Mouse (Mus musculus): Measurements from ENCODE around the gene Whrn. TPM values are rescaled to one million over a fixed set of nuclear protein-coding genes. Genes with fewer than 3 reads are reported as not detected.
A peak's percentile ranks its signal among the peaks of the same experiment; 100 is the strongest.

Whrn gene
- 10 to 100 TPM; 46.4 TPM for total RNA-seq (2021)

DNA sequence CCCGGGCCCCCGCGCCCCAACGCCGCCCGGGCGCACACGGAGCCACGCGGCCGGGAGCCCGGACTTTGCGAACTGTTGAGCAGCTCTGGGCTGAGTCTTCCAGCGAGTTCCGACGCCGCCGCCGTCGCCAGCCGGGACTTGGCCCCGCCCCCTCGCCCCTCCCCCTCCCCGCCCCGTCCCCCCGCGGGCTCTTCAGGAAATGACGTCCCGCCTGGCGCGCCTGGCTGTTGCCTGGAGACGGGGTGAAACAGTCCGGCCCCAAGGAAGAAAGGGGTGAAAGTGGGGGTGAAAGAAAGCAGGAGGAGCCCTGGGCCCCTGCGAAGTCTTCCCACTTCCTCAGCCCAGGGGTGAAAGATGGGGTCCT lies at the start of gene Whrn:
TSS of gene Whrn (minus strand) at position 77 of the 364 bp plus-strand sequence.
- intact Hi-C loops (cut with DNase I), result loop anchor here (10.0 kb wide), 1 partner anchor 349 kb away; no protein-coding TSS in a partner anchor
- peak; percentile 67 to 71 for DNase-seq (ENCODE audit: low spot score in 2 of 2)

GRCm38 (mm10) chr4:63545231-63545958 lies 49.6 kb upstream of the Whrn start:
- DNase-seq (ENCODE audit: low spot score in 2 of 2), result no peak
- intact Hi-C loops (cut with DNase I), result loop anchor here (2.0 to 5.0 kb wide), 2 partner anchors 13 to 123 kb away; partner anchors contain the start of gene Tmem268

DNA sequence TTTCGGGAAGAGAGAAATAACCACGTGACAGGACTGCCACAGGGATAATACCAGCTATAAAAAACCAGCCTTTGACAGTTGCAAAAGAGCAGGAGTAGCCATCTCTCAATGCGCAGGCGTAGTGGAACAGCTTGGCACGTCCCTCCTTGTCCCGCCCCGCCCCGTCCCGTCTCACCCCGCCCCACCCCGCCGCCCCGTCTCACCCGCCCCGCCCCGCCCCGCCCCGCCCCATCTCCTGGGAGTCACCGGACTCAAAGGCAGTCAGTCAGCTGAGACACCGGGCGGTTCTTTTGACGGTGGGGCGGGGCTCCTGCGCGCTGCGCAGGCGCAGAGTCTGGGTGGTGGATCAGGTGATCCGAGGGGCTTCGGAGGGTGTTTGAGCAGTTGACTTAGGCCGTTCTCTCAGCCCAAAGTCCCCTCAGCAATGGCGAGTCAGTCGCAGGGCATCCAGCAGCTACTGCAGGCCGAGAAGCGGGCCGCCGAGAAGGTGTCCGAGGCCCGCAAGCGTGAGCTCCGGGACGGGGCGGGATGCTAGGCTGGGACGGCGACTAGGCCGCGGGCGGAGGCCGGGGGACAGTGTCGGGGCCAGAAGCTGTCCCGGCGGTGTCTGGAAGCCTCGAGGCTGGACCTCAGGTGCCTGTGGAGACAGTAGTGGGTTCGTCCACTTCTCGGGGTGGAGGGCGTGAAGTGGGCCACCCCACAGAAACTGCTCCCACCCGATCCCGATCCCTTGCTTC lies 48.9 kb upstream of the Whrn start, which contains the start of gene Atp6v1g1:
TSS of gene Atp6v1g1 (plus strand) at position 279 of the 737 bp plus-strand sequence.
- peak; percentile 92 to 97 for DNase-seq (ENCODE audit: low spot score in 2 of 2)
- intact Hi-C loops (cut with DNase I), result loop anchor here (2.0 to 5.0 kb wide), 2 partner anchors 14 to 122 kb away; partner anchors contain the start of gene Tmem268

DNA sequence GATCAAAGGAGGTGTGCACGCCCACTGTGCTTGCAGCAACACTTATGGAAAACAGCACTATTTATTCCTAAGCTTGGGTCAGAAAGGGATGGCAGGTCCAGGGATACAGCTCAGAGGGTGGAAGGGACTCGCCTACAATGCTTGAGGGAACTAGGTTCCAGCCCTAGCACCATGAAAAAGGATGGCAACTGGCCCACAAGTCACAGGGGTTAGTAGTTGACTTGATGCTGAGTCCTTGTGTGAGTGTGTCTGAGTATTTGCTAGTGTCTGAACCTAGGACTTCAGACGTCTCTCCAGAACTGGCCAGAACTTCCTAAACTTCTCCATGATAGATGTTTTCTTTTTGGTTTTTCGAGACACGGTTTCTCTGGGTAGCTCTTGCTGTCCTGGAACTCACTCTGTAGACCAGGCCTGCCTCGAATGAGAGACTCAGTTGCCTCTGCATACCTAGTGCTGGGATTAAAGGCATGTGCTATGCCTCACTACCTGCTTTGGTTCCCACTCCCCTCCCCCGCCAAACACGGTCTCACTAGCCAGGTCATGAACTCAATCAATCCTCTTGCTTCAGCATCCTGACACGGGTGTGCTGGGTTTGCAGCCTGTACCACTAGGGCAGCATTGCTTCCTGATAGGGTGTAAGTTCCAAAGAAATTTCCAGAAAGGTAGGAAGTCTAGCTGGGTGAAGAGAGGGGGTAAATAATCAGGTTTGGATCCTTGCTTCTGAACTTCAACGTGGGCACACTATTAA lies 48.1 kb upstream of the Whrn start:
- intact Hi-C loops (cut with DNase I), result loop anchor here (2.0 kb wide), 1 partner anchor 15 kb away; the partner anchor contains the start of gene Tmem268
- DNase-seq (ENCODE audit: low spot score in 2 of 2), result no peak

- DNase-seq (ENCODE audit: low spot score in 2 of 2), result no peak
- intact Hi-C loops (cut with DNase I), result no loop called here
Observed at GRCm38 (mm10) chr4:63542209-63542608, 46.4 kb upstream of the Whrn start.

DNA sequence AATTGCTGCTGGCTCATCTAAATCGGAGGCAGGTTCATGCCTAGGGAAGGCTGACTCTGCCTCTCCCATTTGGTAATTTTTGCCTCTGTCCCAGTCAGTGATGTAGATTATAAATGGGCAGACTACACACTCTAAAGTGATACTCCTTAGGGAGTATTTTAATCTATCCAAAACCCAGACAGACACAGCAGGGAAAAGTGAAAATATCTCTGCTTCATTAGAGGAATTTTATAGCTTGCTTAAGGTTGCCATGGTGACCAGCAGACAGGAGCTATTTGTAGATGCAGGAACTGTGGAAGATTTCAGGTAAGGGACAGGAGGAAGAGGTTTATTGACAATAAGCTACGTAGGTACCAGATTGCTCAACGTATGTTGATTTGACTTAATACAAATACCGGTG lies 41.8 kb upstream of the Whrn start:
- DNase-seq (ENCODE audit: low spot score in 2 of 2), result no peak
- intact Hi-C loops (cut with DNase I), result no loop called here

DNA sequence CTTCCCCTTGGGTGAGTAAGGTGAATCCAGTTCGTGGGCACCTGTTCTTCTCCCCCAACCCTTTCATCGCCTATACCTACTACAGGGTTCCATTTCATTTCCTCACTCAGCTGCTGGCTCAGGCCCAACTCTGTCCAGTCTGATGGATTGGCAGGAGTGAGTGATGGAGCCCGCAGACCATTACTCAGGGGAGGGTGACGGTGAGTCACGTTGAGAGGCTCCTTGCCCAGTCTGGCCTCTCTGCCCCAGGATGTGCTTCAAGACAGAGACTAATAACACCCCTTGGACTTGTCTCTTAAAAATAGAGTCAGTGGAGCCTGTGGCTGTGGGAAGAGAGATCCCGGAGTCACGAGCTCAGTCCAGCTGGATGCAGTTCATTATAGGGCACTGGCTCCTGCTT lies 34.6 kb upstream of the Whrn start:
- intact Hi-C loops (cut with DNase I), result no loop called here
- no peak for DNase-seq (ENCODE audit: low spot score in 2 of 2)

GRCm38 (mm10) chr4:63528946-63529345 lies 33.2 kb upstream of the Whrn start:
- peak; percentile 57 to 87 for DNase-seq (ENCODE audit: low spot score in 2 of 2)
- intact Hi-C loops (cut with DNase I), result no loop called here

DNA sequence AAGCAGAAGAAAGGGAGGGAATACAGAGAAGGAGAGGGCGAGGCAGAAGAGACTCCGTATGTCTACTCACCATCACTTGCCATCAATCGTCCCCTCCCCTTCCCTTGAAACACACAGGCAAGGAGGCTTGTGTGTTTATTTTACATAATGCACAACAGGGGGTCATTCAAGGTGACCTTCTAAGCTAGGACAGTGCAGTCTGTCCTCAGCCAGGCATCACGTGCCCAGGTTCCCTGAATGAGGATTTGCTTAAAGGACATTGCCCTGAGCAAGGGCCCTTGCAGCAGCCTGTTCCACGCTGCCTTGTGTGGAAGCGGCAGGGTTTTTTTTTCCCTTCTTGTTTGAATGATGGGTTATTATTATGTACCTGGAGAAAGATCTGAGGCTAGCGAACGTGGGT lies 29.7 kb upstream of the Whrn start:
- intact Hi-C loops (cut with DNase I), result no loop called here
- DNase-seq (ENCODE audit: low spot score in 2 of 2), result no peak

GRCm38 (mm10) chr4:63521813-63522419 lies 26.1 kb upstream of the Whrn start:
- intact Hi-C loops (cut with DNase I), result no loop called here
- DNase-seq (ENCODE audit: low spot score in 2 of 2), result no peak

GRCm38 (mm10) chr4:63515021-63515420 lies 19.2 kb upstream of the Whrn start:
- DNase-seq (ENCODE audit: low spot score in 2 of 2), result no peak
- intact Hi-C loops (cut with DNase I), result no loop called here

GRCm38 (mm10) chr4:63514454-63514984 lies 18.7 kb upstream of the Whrn start:
- no peak for DNase-seq (ENCODE audit: low spot score in 2 of 2)
- intact Hi-C loops (cut with DNase I), result no loop called here

DNA sequence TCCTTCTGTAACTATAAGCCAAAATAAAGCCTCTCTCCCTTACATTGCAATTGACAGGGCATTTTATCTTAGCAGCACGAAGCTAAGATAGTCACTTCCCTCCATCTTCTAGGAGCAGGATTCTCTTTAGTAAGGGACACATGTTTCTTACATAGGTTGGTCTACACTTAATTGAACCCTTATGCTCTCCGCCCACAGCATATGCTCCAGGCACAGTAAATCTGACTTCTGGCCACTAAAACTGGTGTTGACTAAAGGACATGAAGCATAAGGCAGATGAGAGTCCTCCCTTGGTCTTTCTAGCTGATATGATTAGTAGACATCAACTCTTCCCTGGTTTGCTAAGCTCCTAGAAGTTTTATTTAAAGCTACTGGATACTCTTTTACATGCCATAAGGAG lies 17.1 kb upstream of the Whrn start:
- DNase-seq (ENCODE audit: low spot score in 2 of 2), result no peak
- intact Hi-C loops (cut with DNase I), result no loop called here

GRCm38 (mm10) chr4:63508232-63508631 lies 12.4 kb upstream of the Whrn start:
- intact Hi-C loops (cut with DNase I), result loop anchor here (1.0 to 10.0 kb wide), 2 partner anchors 440 to 987 kb away; no protein-coding TSS in a partner anchor

GRCm38 (mm10) chr4:63507478-63507877 lies 11.7 kb upstream of the Whrn start:
- DNase-seq (ENCODE audit: low spot score in 2 of 2), result peak in 1 of 2 experiments; percentile 54
- intact Hi-C loops (cut with DNase I), result loop anchor here (10.0 kb wide), 1 partner anchor 987 kb away; no protein-coding TSS in a partner anchor

More at GRCm38 (mm10) chr4:63508232-63508631, 12.4 kb upstream of the Whrn start:
- peak; percentile 54 to 64 for DNase-seq (ENCODE audit: low spot score in 2 of 2)

DNA sequence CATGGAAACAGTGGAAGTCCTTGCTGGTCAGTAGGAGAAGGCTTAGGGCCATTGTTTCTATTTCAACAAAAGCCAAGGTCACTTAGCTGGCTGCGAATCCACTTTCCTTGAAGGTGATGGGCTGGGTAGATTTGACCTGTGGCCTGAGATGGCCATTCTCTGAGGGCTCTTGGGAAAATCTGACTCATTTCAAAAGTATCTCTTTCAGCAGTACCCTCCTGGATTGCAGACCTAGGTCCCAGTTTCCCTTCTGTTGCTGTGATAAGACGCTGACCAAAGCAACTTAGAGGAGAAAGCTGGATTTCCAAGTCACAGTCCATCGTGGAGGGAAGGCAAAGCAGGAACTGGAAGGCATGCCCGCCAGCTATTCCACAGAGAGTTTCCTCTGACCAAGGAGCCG lies 8.2 kb upstream of the Whrn start:
- intact Hi-C loops (cut with DNase I), result loop anchor here (10.0 kb wide), 1 partner anchor 991 kb away; no protein-coding TSS in a partner anchor

DNA sequence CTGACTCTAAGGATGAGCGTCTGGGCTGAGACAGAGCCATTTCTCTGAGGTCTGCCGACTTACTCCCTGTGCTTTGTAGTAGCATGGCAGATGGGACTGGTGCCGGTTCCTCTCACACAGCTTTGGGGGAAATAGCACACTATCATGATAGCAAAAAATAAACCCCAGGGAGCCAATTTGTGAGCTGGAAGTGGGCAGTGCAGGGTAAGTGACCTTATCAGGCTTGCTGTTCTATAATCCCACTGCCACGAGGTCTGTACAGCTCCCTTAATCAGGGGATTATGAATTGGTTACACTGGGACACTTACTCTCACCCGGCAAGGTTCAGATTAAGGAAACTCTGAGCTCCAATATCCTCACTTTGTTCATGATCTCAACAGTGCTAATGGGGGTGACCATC lies 5.3 kb upstream of the Whrn start:
- no peak for DNase-seq (ENCODE audit: low spot score in 2 of 2)
- intact Hi-C loops (cut with DNase I), result loop anchor here (10.0 kb wide), 1 partner anchor 994 kb away; no protein-coding TSS in a partner anchor

More for the DNA sequence above, 8.2 kb upstream of the Whrn start:
- DNase-seq (ENCODE audit: low spot score in 2 of 2), result no peak

DNA sequence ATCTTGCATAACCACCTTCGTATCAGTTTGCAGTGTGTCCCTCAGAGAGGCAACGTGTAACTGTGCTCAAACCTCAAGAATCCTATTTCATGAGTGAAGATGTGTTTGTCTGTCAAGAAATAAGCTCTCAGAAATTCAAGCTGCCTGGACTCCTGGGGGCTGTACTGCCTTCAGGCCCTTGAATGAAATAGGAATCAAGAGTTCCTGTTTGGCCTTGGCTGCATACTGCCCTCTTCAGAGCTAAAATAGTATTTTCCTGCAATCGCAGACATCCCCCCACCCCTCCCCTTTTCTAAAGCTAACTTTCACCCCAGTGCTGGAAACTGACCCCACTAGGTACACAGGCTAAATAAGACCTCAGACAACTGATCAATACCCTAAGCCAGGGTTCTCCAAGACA lies 2.6 kb upstream of the Whrn start:
- DNase-seq (ENCODE audit: low spot score in 2 of 2), result no peak
- intact Hi-C loops (cut with DNase I), result loop anchor here (2.0 to 10.0 kb wide), 2 partner anchors 82 to 346 kb away; no protein-coding TSS in a partner anchor

DNA sequence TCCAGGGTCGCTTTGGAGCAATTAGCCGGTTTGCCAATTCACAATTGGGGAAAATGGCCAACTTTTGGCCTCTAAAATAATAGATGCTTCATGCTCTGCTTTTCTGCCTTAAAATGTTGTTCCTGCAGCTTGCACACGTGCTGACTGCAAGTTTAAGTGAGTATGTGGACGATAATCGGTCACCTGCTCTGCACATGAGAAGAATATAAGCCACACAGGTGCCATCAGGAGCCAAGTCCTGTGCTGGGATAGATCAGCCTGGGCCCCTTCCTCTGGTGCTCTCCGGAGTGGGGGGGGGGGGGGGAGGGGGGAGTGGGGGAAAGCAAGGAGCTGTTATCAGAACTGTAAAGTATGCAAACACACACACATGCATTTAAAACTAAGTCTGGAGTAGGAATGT lies 521 bp upstream of the Whrn start:
- no peak for DNase-seq (ENCODE audit: low spot score in 2 of 2)
- intact Hi-C loops (cut with DNase I), result loop anchor here (10.0 kb wide), 1 partner anchor 348 kb away; no protein-coding TSS in a partner anchor
